Mouse (Mus musculus) Patski (cell line): ENCODE data around the gene Efcab5. TPM values are rescaled to one million over a fixed set of nuclear protein-coding genes. Genes with fewer than 3 reads are reported as not detected.

ENCODE experiments used
- ATAC-seq: fragments of 100-300 bp; one replicate; pipeline ENCODE4 v1.8.0; 2021
- CTCF ChIA-PET: fragments of 350-600 bp; sonication (Branson Sonifier 250); formaldehyde crosslinking; loops from one replicate; lab custom pipeline; 2022; ENCODE audit warnings: inconsistent platforms; lab: Charles Lee
- POLR2A ChIA-PET: fragments of 350-600 bp; sonication (Branson Sonifier 250); formaldehyde crosslinking; loops from one replicate; lab custom pipeline; 2022; ENCODE audit warnings: antibody characterized with exemption, inconsistent platforms; lab: Charles Lee
- DNase-seq: peaks from one replicate; pipeline ENCODE4 v3.0.0-alpha.2; 2011; ENCODE audit warnings: low read depth, low spot score
- H3K27me3 ChIP-seq: fragments of 371-371 bp; one replicate; pipeline ENCODE4 v1.5.1; 2021
- CTCF ChIP-seq: fragments of 100-300 bp; IDR thresholded peaks from one replicate; pipeline ENCODE4 v1.5.1; 2021
- in situ Hi-C: fragments of 300-500 bp; cut with MboI; formaldehyde crosslinking; loops from 3 replicates; pipeline ENCODE4 v1.11.1; 2018; ENCODE audit warnings: low pct_unique_long_range_greater_than_20kb, mixed read lengths
- polyA plus RNA-seq: library from polyadenylated mRNA; unstranded; gene quantifications from one replicate; pipeline ENCODE4 v1.2.3, GENCODE M21; 2021

Gene Efcab5
- polyA plus RNA-seq, 1 experiment from 2014 or later = 0.23 TPM

- TF ChIP-seq CTCF = no peak
- ATAC-seq (no peak), DNase-seq (no peak)
- in situ Hi-C loops = loop anchor here (10.0 kb wide), 2 partner anchors 314 to 536 kb away; no protein-coding TSS in a partner anchor
- H3K27me3 ChIP-seq = no peaks in the 10 kb centered on the region
- POLR2A ChIA-PET = no interaction called here
- CTCF ChIA-PET = interaction anchor here (1.1 to 1.6 kb wide), 3 partner anchors 98 to 348 kb away, joined by 3 to 4 read pairs (median 3); no protein-coding TSS in a partner anchor
These were observed 90.3 kb downstream of the Efcab5 start for GRCm38 (mm10) chr11:77098332-77098972.

- in situ Hi-C loops = loop anchor here (10.0 kb wide), 2 partner anchors 312 to 538 kb away; no protein-coding TSS in a partner anchor
- ATAC-seq = no peak
- TF ChIP-seq CTCF = no peak
- no peak for DNase-seq
- CTCF ChIA-PET = no interaction called here
- peaks cover 6% of the 10 kb centered on the region for H3K27me3 ChIP-seq
- POLR2A ChIA-PET = no interaction called here
These were observed 91.8 kb downstream of the Efcab5 start for GRCm38 (mm10) chr11:77096991-77097390.

GRCm38 (mm10) chr11:77096581-77096980 is 92.2 kb downstream of the Efcab5 start:
- H3K27me3 ChIP-seq = peaks cover 9% of the 10 kb centered on the region
- in situ Hi-C loops = loop anchor here (10.0 kb wide), 2 partner anchors 312 to 538 kb away; no protein-coding TSS in a partner anchor
- ATAC-seq (no peak), DNase-seq (no peak)
- TF ChIP-seq CTCF = no peak
- POLR2A ChIA-PET = no interaction called here
- CTCF ChIA-PET = no interaction called here

- peaks cover 22% of the 10 kb centered on the region for H3K27me3 ChIP-seq
- POLR2A ChIA-PET = no interaction called here
- TF ChIP-seq CTCF = no peak
- in situ Hi-C loops = loop anchor here (10.0 kb wide), 2 partner anchors 310 to 540 kb away; no protein-coding TSS in a partner anchor
- ATAC-seq (no peak), DNase-seq (no peak)
- CTCF ChIA-PET = no interaction called here
These were observed 93.6 kb downstream of the Efcab5 start for GRCm38 (mm10) chr11:77095206-77095605.

- POLR2A ChIA-PET = interaction anchor here (0.8 kb wide), 1 partner anchor 97 kb away, joined by 5 read pairs; no protein-coding TSS in a partner anchor
- ATAC-seq (no peak), DNase-seq (no peak)
- peaks cover 33% of the 10 kb centered on the region for H3K27me3 ChIP-seq
- in situ Hi-C loops = loop anchor here (5.0 to 10.0 kb wide), 3 partner anchors 102 to 541 kb away; no protein-coding TSS in a partner anchor
- CTCF ChIA-PET = interaction anchor here (0.7 to 2.2 kb wide), 6 partner anchors 9 to 350 kb away, joined by 3 to 9 read pairs (median 6); partner anchors contain the start of genes Slc6a4 and Tmigd1
- no peak for TF ChIP-seq CTCF
These were observed 94.6 kb downstream of the Efcab5 start for GRCm38 (mm10) chr11:77094136-77094535.

- H3K27me3 ChIP-seq = peaks cover 33% of the 10 kb centered on the region
- in situ Hi-C loops = loop anchor here (5.0 to 10.0 kb wide), 3 partner anchors 101 to 542 kb away; no protein-coding TSS in a partner anchor
- no peak for DNase-seq
- TF ChIP-seq CTCF = peak; percentile 46
- ChIA-PET POLR2A (interaction anchor here (0.8 kb wide), 2 partner anchors 96 kb away, joined by 3 to 5 read pairs; no protein-coding TSS in a partner anchor), CTCF (interaction anchor here (0.9 to 2.2 kb wide), 9 partner anchors 8 to 351 kb away, joined by 3 to 9 read pairs (median 3); partner anchors contain the start of gene Slc6a4)
- no peak for ATAC-seq
These were observed 95.6 kb downstream of the Efcab5 start for GRCm38 (mm10) chr11:77093208-77093607.

GRCm38 (mm10) chr11:77089162-77089561 is 99.6 kb downstream of the Efcab5 start:
- CTCF ChIA-PET = no interaction called here
- in situ Hi-C loops = no loop called here

GRCm38 (mm10) chr11:77087004-77087403 is 101.8 kb downstream of the Efcab5 start:
- in situ Hi-C loops = no loop called here
- ChIA-PET CTCF (no interaction called here), POLR2A (no interaction called here)
- peaks cover 49% of the 10 kb centered on the region for H3K27me3 ChIP-seq
- ATAC-seq = no peak
- no peak for DNase-seq
- TF ChIP-seq CTCF = no peak

More at GRCm38 (mm10) chr11:77089162-77089561, 99.6 kb downstream of the Efcab5 start:
- POLR2A ChIA-PET = no interaction called here
- DNase-seq (no peak), ATAC-seq (no peak)
- TF ChIP-seq CTCF = no peak
- H3K27me3 ChIP-seq = peaks cover 43% of the 10 kb centered on the region

- DNase-seq (no peak), ATAC-seq (no peak)
- in situ Hi-C loops = no loop called here
- H3K27me3 ChIP-seq = peaks cover 32% of the 10 kb centered on the region
- ChIA-PET CTCF (interaction anchor here (1.5 kb wide), 1 partner anchor 10 kb away, joined by 3 read pairs; no protein-coding TSS in a partner anchor), POLR2A (interaction anchor here (0.5 kb wide), 1 partner anchor 1504 kb away, joined by 4 read pairs; no protein-coding TSS in a partner anchor)
- TF ChIP-seq CTCF = no peak
These were observed 104.6 kb downstream of the Efcab5 start for GRCm38 (mm10) chr11:77084001-77084682.

GRCm38 (mm10) chr11:77079361-77079760 is 109.4 kb downstream of the Efcab5 start:
- ATAC-seq (no peak), DNase-seq (no peak)
- no peak for TF ChIP-seq CTCF
- H3K27me3 ChIP-seq = peaks cover 21% of the 10 kb centered on the region
- ChIA-PET POLR2A (no interaction called here), CTCF (no interaction called here)
- in situ Hi-C loops = no loop called here
